Mouse (Mus musculus): ENCODE results near the gene Pi4k2b. TPM values are rescaled to one million over a fixed set of nuclear protein-coding genes. Genes with fewer than 3 reads are reported as not detected.
"Not testable (repeated sequence)": the region's sequence is repeated elsewhere in the genome, so short reads cannot be mapped to it uniquely, and the experiment has no call there.

Gene Pi4k2b
- polyA plus RNA-seq, 1 experiment from 2014 or later = 23.1 TPM

- Histone ChIP-seq H3K27ac (ENCODE audit: low read depth, low read length) (no peak overlapping the region), H3K27me3 (ENCODE audit: control insufficient read depth, insufficient read depth, low read length) (no peaks in the 10 kb centered on the region), H3K36me3 (ENCODE audit: control insufficient read depth, insufficient read depth, low read length) (no peaks in the 10 kb centered on the region), H3K4me2 (replicated peaks; ENCODE audit: low read depth, low read length) (no peak overlapping the region), H3K4me1 (replicated peaks; ENCODE audit: control insufficient read depth, insufficient read depth, low read length) (no peaks in the 10 kb centered on the region), H3K4me3 (ENCODE audit: low read depth, low read length) (no peak overlapping the region), H3K9me3 (ENCODE audit: control insufficient read depth, low read length) (no peaks in the 10 kb centered on the region), H3K9ac (ENCODE audit: low read depth, low read length) (no peak overlapping the region)
- WGBS = 95% methylated on average over 6 of the region's 6 CpGs
- ATAC-seq (ENCODE audit: low FRiP score) (no peak), DNase-seq (ENCODE audit: low spot score) (no peak)
These were observed 14.6 kb downstream of the Pi4k2b start for GRCm38 (mm10) chr5:52755989-52756388.

- no peak for ATAC-seq (ENCODE audit: low FRiP score)
- Histone ChIP-seq H3K27me3 (ENCODE audit: control insufficient read depth, insufficient read depth, low read length) (no peaks in the 10 kb centered on the region), H3K4me2 (replicated peaks; ENCODE audit: low read depth, low read length) (no peak overlapping the region), H3K36me3 (ENCODE audit: control insufficient read depth, insufficient read depth, low read length) (no peaks in the 10 kb centered on the region), H3K4me3 (ENCODE audit: low read depth, low read length) (no peak overlapping the region), H3K9me3 (ENCODE audit: control insufficient read depth, low read length) (no peaks in the 10 kb centered on the region), H3K4me1 (replicated peaks; ENCODE audit: control insufficient read depth, insufficient read depth, low read length) (no peaks in the 10 kb centered on the region), H3K27ac (ENCODE audit: low read depth, low read length) (no peak overlapping the region), H3K9ac (ENCODE audit: low read depth, low read length) (no peak overlapping the region)
- 94% methylated on average over 7 of the region's 7 CpGs for WGBS
- no peak for DNase-seq (ENCODE audit: low spot score)
These were observed 21.2 kb downstream of the Pi4k2b start for GRCm38 (mm10) chr5:52762586-52762985.

- Histone ChIP-seq H3K4me1 (replicated peaks; ENCODE audit: control insufficient read depth, insufficient read depth, low read length) (no peaks in the 10 kb centered on the region), H3K4me3 (ENCODE audit: low read depth, low read length) (no peak overlapping the region), H3K36me3 (ENCODE audit: control insufficient read depth, insufficient read depth, low read length) (no peaks in the 10 kb centered on the region), H3K9me3 (ENCODE audit: control insufficient read depth, low read length) (no peaks in the 10 kb centered on the region), H3K27me3 (ENCODE audit: control insufficient read depth, insufficient read depth, low read length) (no peaks in the 10 kb centered on the region), H3K9ac (ENCODE audit: low read depth, low read length) (no peak overlapping the region), H3K27ac (ENCODE audit: low read depth, low read length) (no peak overlapping the region), H3K4me2 (replicated peaks; ENCODE audit: low read depth, low read length) (no peak overlapping the region)
- DNase-seq (ENCODE audit: low spot score) = no peak
- 90% methylated on average over 5 of the region's 5 CpGs for WGBS
- no peak for ATAC-seq (ENCODE audit: low FRiP score)
These were observed 32.9 kb downstream of the Pi4k2b start for GRCm38 (mm10) chr5:52774267-52774666.

- no peak for DNase-seq (ENCODE audit: low spot score)
These were observed 33.9 kb downstream of the Pi4k2b start, which contains the start of gene Zcchc4 for GRCm38 (mm10) chr5:52775237-52775636. TSS of gene Zcchc4 (plus strand) at chr5:52775409.

DNA sequence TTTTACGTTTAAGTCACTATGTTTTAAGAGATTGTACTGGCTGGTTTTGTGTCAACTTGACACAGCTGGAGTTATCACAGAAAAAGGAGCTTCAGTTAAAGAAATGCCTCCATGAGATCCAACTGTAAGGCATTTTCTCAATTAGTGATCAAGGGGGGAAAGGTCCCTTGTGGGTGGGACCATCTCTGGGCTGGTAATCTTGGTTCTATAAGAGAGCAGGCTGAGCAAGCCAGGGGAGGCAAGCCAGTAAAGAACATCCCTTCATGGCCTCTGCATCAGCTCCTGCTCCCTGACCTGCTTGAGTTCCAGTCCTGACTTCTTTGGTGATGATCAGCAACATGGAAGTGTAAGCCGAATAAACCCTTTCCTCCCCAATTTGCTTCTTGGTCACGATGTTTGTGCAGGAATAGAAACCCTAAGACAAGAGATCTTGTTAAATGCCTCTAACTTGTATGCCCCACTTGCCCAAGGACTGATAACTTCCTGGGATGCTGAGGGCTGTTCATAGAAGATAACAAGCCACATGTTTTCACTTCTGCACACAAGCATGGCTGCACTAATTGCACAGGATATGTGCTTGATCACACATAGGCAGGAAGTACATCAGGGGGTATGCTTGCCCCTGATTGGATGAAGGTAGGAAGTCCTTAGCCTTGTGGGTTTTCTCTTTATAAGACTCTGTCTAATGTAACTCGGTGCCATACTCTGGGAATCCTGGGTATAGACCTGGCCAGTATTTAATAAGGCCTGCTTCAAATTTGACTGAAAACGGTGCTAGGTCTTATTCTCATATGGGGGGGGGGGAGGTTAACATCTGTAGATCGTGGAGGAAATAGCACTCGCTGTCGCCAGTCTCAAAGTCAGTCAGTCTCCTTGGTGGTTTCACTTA lies 35.3 kb downstream of the Pi4k2b start:
- not testable (repeated sequence) for H3K4me1 ChIP-seq (replicated peaks; ENCODE audit: control insufficient read depth, insufficient read depth, low read length); H3K9ac ChIP-seq (ENCODE audit: low read depth, low read length); H3K27me3 ChIP-seq (ENCODE audit: control insufficient read depth, insufficient read depth, low read length); H3K4me3 ChIP-seq (ENCODE audit: low read depth, low read length); H3K9me3 ChIP-seq (ENCODE audit: control insufficient read depth, low read length); H3K27ac ChIP-seq (ENCODE audit: low read depth, low read length); ATAC-seq (ENCODE audit: low FRiP score); H3K4me2 ChIP-seq (replicated peaks; ENCODE audit: low read depth, low read length); DNase-seq (ENCODE audit: low spot score); H3K36me3 ChIP-seq (ENCODE audit: control insufficient read depth, insufficient read depth, low read length)
- 93% methylated on average over 8 of the region's 8 CpGs for WGBS

More at GRCm38 (mm10) chr5:52775237-52775636, 33.9 kb downstream of the Pi4k2b start, which contains the start of gene Zcchc4:
- Histone ChIP-seq H3K4me2 (replicated peaks; ENCODE audit: low read depth, low read length) (no peak within 1 kb of the TSS), H3K27ac (ENCODE audit: low read depth, low read length) (no peak within 1 kb of the TSS), H3K36me3 (ENCODE audit: control insufficient read depth, insufficient read depth, low read length) (no peaks in the 10 kb centered on the region), H3K9me3 (ENCODE audit: control insufficient read depth, low read length) (no peaks in the 10 kb centered on the region), H3K4me3 (ENCODE audit: low read depth, low read length) (no peak within 1 kb of the TSS), H3K9ac (ENCODE audit: low read depth, low read length) (no peak within 1 kb of the TSS), H3K27me3 (ENCODE audit: control insufficient read depth, insufficient read depth, low read length) (no peaks in the 10 kb centered on the region), H3K4me1 (replicated peaks; ENCODE audit: control insufficient read depth, insufficient read depth, low read length) (no peaks in the 10 kb centered on the region)
- 80% methylated on average over 8 of the region's 8 CpGs for WGBS
- ATAC-seq (ENCODE audit: low FRiP score) = no peak

- Histone ChIP-seq H3K4me2 (replicated peaks; ENCODE audit: low read depth, low read length) (peak overlapping the region; percentile 31), H3K9me3 (ENCODE audit: control insufficient read depth, low read length) (no peaks in the 10 kb centered on the region), H3K9ac (ENCODE audit: low read depth, low read length) (peak overlapping the region; percentile 83), H3K4me1 (replicated peaks; ENCODE audit: control insufficient read depth, insufficient read depth, low read length) (no peaks in the 10 kb centered on the region), H3K27ac (ENCODE audit: low read depth, low read length) (peak overlapping the region; percentile 76), H3K27me3 (ENCODE audit: control insufficient read depth, insufficient read depth, low read length) (no peaks in the 10 kb centered on the region), H3K36me3 (ENCODE audit: control insufficient read depth, insufficient read depth, low read length) (no peaks in the 10 kb centered on the region), H3K4me3 (ENCODE audit: low read depth, low read length) (peak overlapping the region; percentile 84)
- ATAC-seq (ENCODE audit: low FRiP score) = peak; percentile 97
- WGBS = 5% methylated on average over 29 of the region's 37 CpGs
- DNase-seq (ENCODE audit: low spot score) = peak; percentile 92
These were observed 41.3 kb downstream of the Pi4k2b start for GRCm38 (mm10) chr5:52782523-52783250.

- Histone ChIP-seq H3K4me2 (replicated peaks; ENCODE audit: low read depth, low read length) (peak overlapping the region; percentile 31), H3K9ac (ENCODE audit: low read depth, low read length) (peak overlapping the region; percentile 83), H3K4me3 (ENCODE audit: low read depth, low read length) (peak overlapping the region; percentile 84), H3K27ac (ENCODE audit: low read depth, low read length) (peak overlapping the region; percentile 76), H3K36me3 (ENCODE audit: control insufficient read depth, insufficient read depth, low read length) (no peaks in the 10 kb centered on the region), H3K9me3 (ENCODE audit: control insufficient read depth, low read length) (no peaks in the 10 kb centered on the region), H3K27me3 (ENCODE audit: control insufficient read depth, insufficient read depth, low read length) (no peaks in the 10 kb centered on the region), H3K4me1 (replicated peaks; ENCODE audit: control insufficient read depth, insufficient read depth, low read length) (no peaks in the 10 kb centered on the region)
- under 1% methylated on average over 9 of the region's 9 CpGs for WGBS
- DNase-seq (ENCODE audit: low spot score) = no peak
- ATAC-seq (ENCODE audit: low FRiP score) = peak; percentile 79
These were observed 41.9 kb downstream of the Pi4k2b start for GRCm38 (mm10) chr5:52783251-52783620.

GRCm38 (mm10) chr5:52783957-52784356 lies 42.6 kb downstream of the Pi4k2b start:
- no peaks in the 10 kb centered on the region for H3K4me1 ChIP-seq (replicated peaks; ENCODE audit: control insufficient read depth, insufficient read depth, low read length)
- H3K4me2 ChIP-seq (replicated peaks; ENCODE audit: low read depth, low read length) = no peak overlapping the region
- no peaks in the 10 kb centered on the region for H3K27me3 ChIP-seq (ENCODE audit: control insufficient read depth, insufficient read depth, low read length)
- H3K9ac ChIP-seq (ENCODE audit: low read depth, low read length) = no peak overlapping the region
- no peaks in the 10 kb centered on the region for H3K9me3 ChIP-seq (ENCODE audit: control insufficient read depth, low read length)
- 76% methylated on average over 2 of the region's 2 CpGs for WGBS
- H3K4me3 ChIP-seq (ENCODE audit: low read depth, low read length) = no peak overlapping the region
- no peaks in the 10 kb centered on the region for H3K36me3 ChIP-seq (ENCODE audit: control insufficient read depth, insufficient read depth, low read length)
- no peak overlapping the region for H3K27ac ChIP-seq (ENCODE audit: low read depth, low read length)
- DNase-seq (ENCODE audit: low spot score) (no peak), ATAC-seq (ENCODE audit: low FRiP score) (no peak)

Measured in hindbrain, embryonic 11.5 days (tissue).